Mouse (Mus musculus) forebrain, embryonic 12.5 days (tissue): ENCODE data around the gene Ica1. TPM values are rescaled to one million over a fixed set of nuclear protein-coding genes. Genes with fewer than 3 reads are reported as not detected.

Experiments used
- ATAC-seq: fragments of 200-750 bp; cut with Nextera tagmentation; 2 replicates; pipeline ENCODE4 v1.8.0; 2017; ENCODE audit warnings: moderate TSS enrichment; ENCODE audit not compliant: low FRiP score
- H3K27ac ChIP-seq: fragments of 300-500 bp; sonication (generic); 2 replicates; pipeline ENCODE4 v1.5.1; 2016; ENCODE audit warnings: mild to moderate bottlenecking
- H3K27me3 ChIP-seq: fragments of 300-500 bp; sonication (generic); 2 replicates; pipeline ENCODE4 v1.6.1; 2016; ENCODE audit warnings: mild to moderate bottlenecking
- H3K36me3 ChIP-seq: fragments of 300-500 bp; sonication (generic); replicated peaks from 2 replicates; pipeline ENCODE4 v1.6.1; 2016; ENCODE audit warnings: mild to moderate bottlenecking
- H3K4me1 ChIP-seq: fragments of 300-500 bp; sonication (generic); 2 replicates; pipeline ENCODE4 v1.6.1; 2016
- H3K4me2 ChIP-seq: fragments of 300-500 bp; sonication (generic); 2 replicates; pipeline ENCODE4 v1.6.1; 2016; ENCODE audit warnings: mild to moderate bottlenecking, moderate library complexity
- H3K4me3 ChIP-seq: fragments of 300-500 bp; sonication (generic); replicated peaks from 2 replicates; pipeline ENCODE4 v1.5.1; 2016; ENCODE audit warnings: mild to moderate bottlenecking
- H3K9ac ChIP-seq: fragments of 300-500 bp; sonication (generic); 2 replicates; pipeline ENCODE4 v1.6.1; 2016; ENCODE audit warnings: mild to moderate bottlenecking
- H3K9me3 ChIP-seq: fragments of 300-500 bp; sonication (generic); 2 replicates; pipeline ENCODE4 v1.6.1; 2016
- WGBS: fragments of 180-500 bp; shearing (Covaris S2); methylation state at CpG from one replicate; pipeline ENCODE4 v1.1.7; 2016; 5-methylcytosine and 5-hydroxymethylcytosine counted together
- polyA plus RNA-seq: library from polyadenylated mRNA; unstranded; fragments of >200 nt; fragmentation: Nextera tagmentation; extraction: Ambion mirVana; gene quantifications from 2 replicates; pipeline ENCODE4 v1.2.1, GENCODE M21; 2016

Ica1 gene
- polyA plus RNA-seq, 1 experiment from 2014 or later: 16.4 TPM

GRCm38 (mm10) chr6:8694636-8695514 is 83.4 kb downstream of the Ica1 start:
- Histone ChIP-seq H3K9me3 (no peaks in the 10 kb centered on the region), H3K4me3 (no peak overlapping the region), H3K36me3 (no peaks in the 10 kb centered on the region), H3K4me1 (peaks cover 20% of the 10 kb centered on the region), H3K27ac (peak overlapping the region; percentile 92), H3K9ac (no peak overlapping the region), H3K27me3 (no peaks in the 10 kb centered on the region), H3K4me2 (no peak overlapping the region)
- 53% methylated on average over 12 of the region's 12 CpGs for WGBS
- ATAC-seq: no peak

DNA sequence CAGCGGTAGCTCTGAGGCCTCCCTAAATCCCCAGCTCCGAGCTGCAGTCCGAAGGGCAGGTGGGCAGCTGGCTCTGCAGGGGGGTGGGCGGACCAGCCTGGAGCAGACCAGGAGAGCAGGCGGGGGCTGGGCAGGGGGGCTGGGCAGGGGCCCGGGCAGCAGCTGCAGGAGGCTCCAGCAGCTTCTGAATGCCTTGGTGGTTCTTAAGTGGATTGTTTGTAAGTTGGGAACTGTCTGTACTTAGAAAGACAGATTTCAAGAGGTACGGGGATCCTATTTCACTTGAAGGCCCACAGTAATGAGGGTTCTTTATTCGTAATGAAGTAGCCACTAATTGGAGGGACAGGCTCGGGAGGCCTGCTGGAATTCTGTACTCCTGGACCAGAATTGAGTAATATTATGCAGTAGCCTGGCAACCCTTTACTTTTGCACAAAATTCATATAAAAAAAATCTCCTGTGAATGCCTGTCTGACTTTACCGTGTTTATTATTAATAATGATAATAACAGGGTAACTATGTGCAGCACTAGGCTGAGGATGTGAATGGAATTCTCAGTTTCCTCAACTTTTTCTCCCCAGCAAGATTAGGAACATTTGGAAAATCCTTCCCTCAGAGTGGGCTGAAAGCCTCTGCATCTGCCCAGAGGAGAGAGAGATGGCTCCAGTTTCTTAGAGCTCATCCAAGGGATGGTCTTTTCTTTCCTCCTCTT is 84.2 kb downstream of the Ica1 start:
- Histone ChIP-seq H3K36me3 (no peaks in the 10 kb centered on the region), H3K27me3 (no peaks in the 10 kb centered on the region), H3K4me1 (peaks cover 20% of the 10 kb centered on the region), H3K4me2 (0 out of 2 replicates have a peak overlapping the region, but pooled peaks have one; percentile 25), H3K27ac (peak overlapping the region; percentile 92), H3K9ac (no peak overlapping the region), H3K9me3 (no peaks in the 10 kb centered on the region), H3K4me3 (no peak overlapping the region)
- peak; percentile 95 for ATAC-seq
- WGBS: 4% methylated on average over 10 of the region's 10 CpGs

GRCm38 (mm10) chr6:8693141-8693881 is 85.0 kb downstream of the Ica1 start:
- WGBS: 15% methylated on average over 11 of the region's 11 CpGs

DNA sequence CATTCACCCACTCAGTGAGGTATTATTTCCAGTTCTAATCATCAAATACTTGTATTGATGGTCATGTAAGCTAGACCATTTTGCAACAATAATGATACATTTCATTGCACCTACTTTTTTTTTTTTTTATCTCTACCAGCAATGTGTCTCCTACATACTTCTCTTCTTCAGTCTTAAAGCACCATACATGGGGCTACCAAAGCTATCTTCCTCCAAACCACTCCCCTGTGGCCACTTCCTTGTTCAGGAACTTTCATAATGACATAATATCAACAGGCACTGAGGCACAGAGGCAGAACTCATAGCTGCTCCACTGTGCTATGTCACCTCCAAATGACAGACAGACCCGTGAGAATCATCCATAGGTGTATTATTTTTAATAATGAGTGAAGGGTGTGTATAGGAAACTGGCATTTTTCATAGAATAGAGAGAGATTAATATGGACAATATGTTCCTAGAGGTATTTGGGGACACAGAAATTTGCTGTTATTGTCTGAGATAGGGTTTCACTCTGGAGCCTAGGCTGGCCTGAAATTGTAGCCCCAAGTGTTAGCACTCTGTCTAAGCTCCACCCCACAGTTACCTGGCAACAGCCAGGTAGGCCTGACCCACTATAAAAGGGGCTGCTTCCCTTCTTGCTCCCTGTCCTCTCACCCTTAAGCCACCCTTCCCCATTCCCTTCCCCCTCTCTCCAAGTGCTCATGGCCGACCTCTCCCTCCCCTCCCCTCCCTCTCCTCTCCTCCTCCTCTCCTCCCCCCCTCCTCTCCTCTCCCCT is 86.9 kb downstream of the Ica1 start:
- Histone ChIP-seq H3K4me1 (peaks cover 20% of the 10 kb centered on the region), H3K4me2 (no peak overlapping the region), H3K9me3 (no peaks in the 10 kb centered on the region), H3K36me3 (no peaks in the 10 kb centered on the region), H3K27ac (no peak overlapping the region), H3K27me3 (no peaks in the 10 kb centered on the region), H3K9ac (no peak overlapping the region), H3K4me3 (no peak overlapping the region)
- WGBS: 54% methylated on average over 2 of the region's 2 CpGs
- no peak for ATAC-seq

More at GRCm38 (mm10) chr6:8693141-8693881, 85.0 kb downstream of the Ica1 start:
- H3K9me3 ChIP-seq: no peaks in the 10 kb centered on the region
- peak overlapping the region; percentile 17; the same call in 1 of the 2 replicates for H3K9ac ChIP-seq
- no peak overlapping the region for H3K4me3 ChIP-seq
- H3K4me2 ChIP-seq: peak overlapping the region; percentile 25; the same call in 1 of the 2 replicates
- no peaks in the 10 kb centered on the region for H3K36me3 ChIP-seq
- peak; percentile 41 for ATAC-seq
- peak overlapping the region; percentile 92 for H3K27ac ChIP-seq
- H3K4me1 ChIP-seq: peaks cover 20% of the 10 kb centered on the region
- H3K27me3 ChIP-seq: no peaks in the 10 kb centered on the region

DNA sequence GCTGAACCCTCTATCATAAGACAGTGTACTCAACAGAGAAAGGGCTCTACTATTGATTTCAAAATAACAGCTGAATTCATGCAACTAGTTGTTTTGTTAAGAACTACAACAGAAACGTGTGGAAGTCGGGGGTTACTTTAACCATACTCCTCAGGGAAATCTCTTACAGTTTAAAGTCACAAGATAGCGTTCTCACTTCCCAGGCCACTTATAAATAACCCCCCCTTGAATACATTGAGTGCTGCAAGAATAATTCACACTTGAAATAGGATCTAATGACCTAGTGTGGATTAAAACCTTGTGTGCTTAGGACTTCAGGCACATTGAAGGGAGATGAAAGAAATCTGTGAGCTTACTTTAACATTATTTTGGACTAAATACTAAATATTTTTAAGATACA is 87.8 kb downstream of the Ica1 start:
- H3K4me3 ChIP-seq: no peak overlapping the region
- H3K27ac ChIP-seq: no peak overlapping the region
- no peak overlapping the region for H3K4me2 ChIP-seq
- H3K4me1 ChIP-seq: peaks cover 20% of the 10 kb centered on the region
- no peak for ATAC-seq
- H3K36me3 ChIP-seq: no peaks in the 10 kb centered on the region
- no peak overlapping the region for H3K9ac ChIP-seq
- no peaks in the 10 kb centered on the region for H3K9me3 ChIP-seq
- 60% methylated on average over 3 of the region's 3 CpGs for WGBS
- no peaks in the 10 kb centered on the region for H3K27me3 ChIP-seq

GRCm38 (mm10) chr6:8686678-8687580 is 91.4 kb downstream of the Ica1 start:
- ATAC-seq: no peak
- 88% methylated on average over 14 of the region's 14 CpGs for WGBS
- H3K9me3 ChIP-seq: no peaks in the 10 kb centered on the region
- no peaks in the 10 kb centered on the region for H3K27me3 ChIP-seq
- H3K36me3 ChIP-seq: no peaks in the 10 kb centered on the region
- no peak overlapping the region for H3K4me2 ChIP-seq
- no peak overlapping the region for H3K9ac ChIP-seq
- H3K4me1 ChIP-seq: no peaks in the 10 kb centered on the region; the same call in 1 of the 2 replicates
- no peak overlapping the region for H3K27ac ChIP-seq
- H3K4me3 ChIP-seq: no peak overlapping the region

- Histone ChIP-seq H3K36me3 (no peaks in the 10 kb centered on the region), H3K27ac (no peak overlapping the region), H3K9ac (no peak overlapping the region), H3K9me3 (no peaks in the 10 kb centered on the region), H3K4me2 (no peak overlapping the region), H3K4me3 (no peak overlapping the region), H3K4me1 (no peaks in the 10 kb centered on the region), H3K27me3 (no peaks in the 10 kb centered on the region)
- 90% methylated on average over 10 of the region's 10 CpGs for WGBS
- ATAC-seq: no peak
These were observed 94.9 kb downstream of the Ica1 start for GRCm38 (mm10) chr6:8683379-8683778.

DNA sequence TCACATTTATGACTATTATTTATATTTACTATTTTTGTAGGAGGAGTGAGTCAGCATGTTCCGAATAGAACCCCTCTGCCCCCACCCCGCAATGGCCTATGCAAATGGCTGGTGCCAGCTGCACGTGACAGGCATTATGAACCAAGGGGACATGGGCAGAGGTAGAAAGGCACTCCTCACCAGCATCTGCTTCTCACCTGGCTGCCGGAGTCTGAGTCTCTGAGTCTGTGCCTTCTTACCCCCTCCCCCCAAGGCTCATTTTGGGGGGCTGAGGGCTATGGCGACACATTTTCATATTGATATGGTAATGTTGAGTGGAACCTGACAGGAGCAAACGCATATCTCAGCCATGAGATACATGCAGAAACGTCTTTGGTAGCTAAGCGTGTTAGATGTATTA is 97.4 kb downstream of the Ica1 start:
- Histone ChIP-seq H3K4me2 (no peak overlapping the region), H3K27ac (no peak overlapping the region), H3K27me3 (no peaks in the 10 kb centered on the region), H3K36me3 (no peaks in the 10 kb centered on the region), H3K4me3 (no peak overlapping the region), H3K4me1 (no peaks in the 10 kb centered on the region), H3K9ac (no peak overlapping the region), H3K9me3 (no peaks in the 10 kb centered on the region)
- no peak for ATAC-seq
- 83% methylated on average over 8 of the region's 8 CpGs for WGBS

DNA sequence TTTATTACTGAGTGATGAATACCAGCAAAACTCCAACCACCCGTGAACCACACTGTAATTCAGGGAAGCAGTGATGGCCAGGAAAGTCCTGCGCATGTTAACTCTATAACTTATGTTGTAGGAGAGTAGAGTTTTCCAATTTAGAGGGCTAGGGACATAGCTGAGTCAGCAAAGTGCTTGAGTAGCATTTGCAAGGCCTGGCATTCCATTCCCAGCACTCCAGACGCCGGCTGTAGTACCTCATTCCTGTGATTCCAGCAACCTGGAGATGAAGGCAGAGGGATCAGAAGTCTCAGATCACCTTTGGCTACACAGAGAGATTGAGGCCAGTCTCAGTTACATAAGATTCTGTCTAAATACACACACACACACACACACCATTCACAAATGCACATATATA is 105.3 kb downstream of the Ica1 start:
- no peak for ATAC-seq
- no peak overlapping the region for H3K4me2 ChIP-seq
- no peak overlapping the region for H3K27ac ChIP-seq
- no peak overlapping the region for H3K9ac ChIP-seq
- H3K4me1 ChIP-seq: no peaks in the 10 kb centered on the region
- H3K36me3 ChIP-seq: no peaks in the 10 kb centered on the region
- H3K27me3 ChIP-seq: no peaks in the 10 kb centered on the region
- 91% methylated on average over 4 of the region's 4 CpGs for WGBS
- no peaks in the 10 kb centered on the region for H3K9me3 ChIP-seq
- no peak overlapping the region for H3K4me3 ChIP-seq

DNA sequence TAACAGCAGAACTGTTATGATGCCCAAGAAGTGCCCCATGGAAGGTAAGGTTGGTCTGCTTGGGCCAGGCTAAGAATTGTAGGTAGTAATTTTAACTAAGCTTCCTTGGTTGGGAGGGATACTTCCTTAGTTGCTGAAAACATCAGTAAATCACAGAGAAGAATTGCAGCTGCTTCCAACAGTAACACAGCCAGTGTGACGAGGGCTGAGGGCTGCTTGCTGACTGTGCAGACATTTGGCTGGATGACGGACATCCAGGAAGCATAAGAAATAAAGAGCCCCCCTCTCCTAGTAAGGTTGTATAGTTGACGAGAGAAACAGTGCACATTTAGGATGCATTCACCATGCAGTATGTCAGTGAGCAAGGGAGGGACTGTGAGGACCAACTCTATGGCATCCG is 108.9 kb downstream of the Ica1 start:
- H3K4me3 ChIP-seq: no peak overlapping the region
- WGBS: 80% methylated on average over 4 of the region's 4 CpGs
- H3K9me3 ChIP-seq: no peaks in the 10 kb centered on the region
- no peaks in the 10 kb centered on the region for H3K27me3 ChIP-seq
- no peak for ATAC-seq
- H3K4me2 ChIP-seq: no peak overlapping the region
- no peak overlapping the region for H3K9ac ChIP-seq
- H3K36me3 ChIP-seq: no peaks in the 10 kb centered on the region
- no peak overlapping the region for H3K27ac ChIP-seq
- no peaks in the 10 kb centered on the region for H3K4me1 ChIP-seq
